Mouse (Mus musculus): ENCODE measurements around the gene Jmjd6. TPM values are rescaled to one million over a fixed set of nuclear protein-coding genes. Genes with fewer than 3 reads are reported as not detected.

Jmjd6 gene
- polyA plus RNA-seq, 1 experiment from 2014 or later: 37.0 TPM

GRCm38 (mm10) chr11:116807116-116807515 lies 36.1 kb downstream of the Jmjd6 start:
- H3K36me3 ChIP-seq (ENCODE audit: insufficient read depth, low read length): no peaks in the 10 kb centered on the region
- TF ChIP-seq CTCF (IDR thresholded peaks at IDR 0.05) (no peak), EP300 (IDR thresholded peaks at IDR 0.05) (no peak)
- H3K9me3 ChIP-seq (ENCODE audit: low read length): no peaks in the 10 kb centered on the region
- WGBS: 38% methylated on average over 7 of the region's 7 CpGs
- ATAC-seq (peak; percentile 15; the same call in 1 of the 2 replicates), DNase-seq (ENCODE audit: low spot score) (peak; percentile 48)
- 0 out of 2 replicates have a peak, but pooled peaks cover 3% of the 10 kb centered on the region for H3K4me1 ChIP-seq (ENCODE audit: insufficient read depth, low read depth, low read length)
- no peaks in the 10 kb centered on the region for H3K27me3 ChIP-seq (replicated peaks; ENCODE audit: insufficient read depth, low read length)
- no peak overlapping the region for H3K9ac ChIP-seq (replicated peaks; ENCODE audit: low read depth)
- no peak overlapping the region for H3K27ac ChIP-seq (ENCODE audit: low read length)
- H3K4me3 ChIP-seq (ENCODE audit: low read depth, low read length): no peak overlapping the region
- no peak overlapping the region for H3K4me2 ChIP-seq (replicated peaks; ENCODE audit: low read depth, low read length)

GRCm38 (mm10) chr11:116806136-116807071 lies 36.8 kb downstream of the Jmjd6 start:
- no peak overlapping the region for H3K9ac ChIP-seq (replicated peaks; ENCODE audit: low read depth)
- no peak for TF ChIP-seq EP300 (IDR thresholded peaks at IDR 0.05)
- TF ChIP-seq CTCF (IDR thresholded peaks at IDR 0.05): no peak
- no peak overlapping the region for H3K4me2 ChIP-seq (replicated peaks; ENCODE audit: low read depth, low read length)
- WGBS: 66% methylated on average over 15 of the region's 15 CpGs
- H3K9me3 ChIP-seq (ENCODE audit: low read length): no peaks in the 10 kb centered on the region
- H3K27me3 ChIP-seq (replicated peaks; ENCODE audit: insufficient read depth, low read length): no peaks in the 10 kb centered on the region
- 0 out of 2 replicates have a peak, but pooled peaks cover 3% of the 10 kb centered on the region for H3K4me1 ChIP-seq (ENCODE audit: insufficient read depth, low read depth, low read length)
- H3K4me3 ChIP-seq (ENCODE audit: low read depth, low read length): no peak overlapping the region
- H3K36me3 ChIP-seq (ENCODE audit: insufficient read depth, low read length): no peaks in the 10 kb centered on the region
- ATAC-seq (no peak), DNase-seq (ENCODE audit: low spot score) (no peak)
- no peak overlapping the region for H3K27ac ChIP-seq (ENCODE audit: low read length)

- no peaks in the 10 kb centered on the region for H3K36me3 ChIP-seq (ENCODE audit: insufficient read depth, low read length)
- no peak overlapping the region for H3K27ac ChIP-seq (ENCODE audit: low read length)
- no peak for ATAC-seq
- TF ChIP-seq EP300 (IDR thresholded peaks at IDR 0.05) (no peak), CTCF (IDR thresholded peaks at IDR 0.05) (no peak)
- no peak overlapping the region for H3K9ac ChIP-seq (replicated peaks; ENCODE audit: low read depth)
- no peaks in the 10 kb centered on the region for H3K27me3 ChIP-seq (replicated peaks; ENCODE audit: insufficient read depth, low read length)
- no peak overlapping the region for H3K4me3 ChIP-seq (ENCODE audit: low read depth, low read length)
- WGBS: 73% methylated on average over 5 of the region's 5 CpGs
- no peaks in the 10 kb centered on the region for H3K4me1 ChIP-seq (ENCODE audit: insufficient read depth, low read depth, low read length)
- H3K9me3 ChIP-seq (ENCODE audit: low read length): no peaks in the 10 kb centered on the region
- H3K4me2 ChIP-seq (replicated peaks; ENCODE audit: low read depth, low read length): no peak overlapping the region
- no peak for DNase-seq (ENCODE audit: low spot score)
These were observed 40.5 kb downstream of the Jmjd6 start for GRCm38 (mm10) chr11:116802709-116803108.

GRCm38 (mm10) chr11:116801106-116801505 lies 42.1 kb downstream of the Jmjd6 start:
- Histone ChIP-seq H3K36me3 (ENCODE audit: insufficient read depth, low read length) (no peaks in the 10 kb centered on the region), H3K4me3 (ENCODE audit: low read depth, low read length) (no peak overlapping the region), H3K9ac (replicated peaks; ENCODE audit: low read depth) (no peak overlapping the region), H3K4me2 (replicated peaks; ENCODE audit: low read depth, low read length) (no peak overlapping the region), H3K9me3 (ENCODE audit: low read length) (no peaks in the 10 kb centered on the region), H3K27me3 (replicated peaks; ENCODE audit: insufficient read depth, low read length) (no peaks in the 10 kb centered on the region), H3K27ac (ENCODE audit: low read length) (no peak overlapping the region), H3K4me1 (ENCODE audit: insufficient read depth, low read depth, low read length) (no peaks in the 10 kb centered on the region)
- TF ChIP-seq EP300 (IDR thresholded peaks at IDR 0.05) (no peak), CTCF (IDR thresholded peaks at IDR 0.05) (no peak)
- ATAC-seq: peak; percentile 46
- WGBS: 64% methylated on average over 5 of the region's 5 CpGs
- DNase-seq (ENCODE audit: low spot score): no peak

GRCm38 (mm10) chr11:116799364-116799763 lies 43.9 kb downstream of the Jmjd6 start:
- WGBS: 83% methylated on average over 5 of the region's 5 CpGs

More at GRCm38 (mm10) chr11:116799364-116799763, 43.9 kb downstream of the Jmjd6 start:
- DNase-seq (ENCODE audit: low spot score) (no peak), ATAC-seq (no peak)
- Histone ChIP-seq H3K4me3 (ENCODE audit: low read depth, low read length) (no peak overlapping the region), H3K4me1 (ENCODE audit: insufficient read depth, low read depth, low read length) (no peaks in the 10 kb centered on the region), H3K27ac (ENCODE audit: low read length) (no peak overlapping the region), H3K36me3 (ENCODE audit: insufficient read depth, low read length) (no peaks in the 10 kb centered on the region), H3K9me3 (ENCODE audit: low read length) (no peaks in the 10 kb centered on the region), H3K9ac (replicated peaks; ENCODE audit: low read depth) (no peak overlapping the region), H3K27me3 (replicated peaks; ENCODE audit: insufficient read depth, low read length) (no peaks in the 10 kb centered on the region), H3K4me2 (replicated peaks; ENCODE audit: low read depth, low read length) (no peak overlapping the region)
- no peak for TF ChIP-seq EP300 (IDR thresholded peaks at IDR 0.05)
- no peak for TF ChIP-seq CTCF (IDR thresholded peaks at IDR 0.05)

Other genes starting within 250 kb of the Jmjd6 start
- 23.5 and 27.9 TPM in 2 replicates for gene Rhbdf2, start 216.4 kb downstream of the Jmjd6 start, polyA plus RNA-seq (2015; fragmentation: Nextera tagmentation; extraction: Ambion mirVana)
- 10.9 and 16.4 TPM in 2 replicates for gene Prcd, start 189.9 kb downstream of the Jmjd6 start, polyA plus RNA-seq (2015; fragmentation: Nextera tagmentation; extraction: Ambion mirVana)
- 27.3 and 32.0 TPM in 2 replicates for gene Cygb, start 189.1 kb downstream of the Jmjd6 start, polyA plus RNA-seq (2015; fragmentation: Nextera tagmentation; extraction: Ambion mirVana)
- gene St6galnac1, start 67.9 kb downstream of the Jmjd6 start, polyA plus RNA-seq (2015; fragmentation: Nextera tagmentation; extraction: Ambion mirVana): not detected in 2 replicates
- gene Mxra7, start 15.4 kb downstream of the Jmjd6 start, polyA plus RNA-seq (2015; fragmentation: Nextera tagmentation; extraction: Ambion mirVana): 34.6 and 38.7 TPM in 2 replicates
- 62.3 and 65.2 TPM in 2 replicates for gene Mettl23, start 171 bp downstream of the Jmjd6 start, polyA plus RNA-seq (2015; fragmentation: Nextera tagmentation; extraction: Ambion mirVana)
- 37.9 and 44.7 TPM in 2 replicates for gene Mfsd11, start 9.0 kb upstream of the Jmjd6 start, polyA plus RNA-seq (2015; fragmentation: Nextera tagmentation; extraction: Ambion mirVana)
- gene Srsf2, start 9.6 kb upstream of the Jmjd6 start, polyA plus RNA-seq (2015; fragmentation: Nextera tagmentation; extraction: Ambion mirVana): 419 and 421 TPM in 2 replicates
- gene Mgat5b, start 75.4 kb upstream of the Jmjd6 start, polyA plus RNA-seq (2015; fragmentation: Nextera tagmentation; extraction: Ambion mirVana): not detected in 2 replicates